Mouse (Mus musculus) G1E (cell line): ENCODE measurements around the gene Zc3h7b. TPM values are rescaled to one million over a fixed set of nuclear protein-coding genes. Genes with fewer than 3 reads are reported as not detected.

Source experiments
- ATAC-seq: 2 replicates; pipeline ENCODE4 v1.8.0; 2016; ENCODE audit warnings: mild to moderate bottlenecking; ENCODE audit not compliant: insufficient number of reproducible peaks, poor library complexity, low FRiP score, severe bottlenecking; ENCODE audit errors: extremely low read depth
- DNase-seq: peaks from one replicate; pipeline ENCODE4 v3.0.0; 2012; ENCODE audit warnings: low spot score
- H3K27me3 ChIP-seq: 2 replicates; pipeline ENCODE4 v1.6.1; 2012; ENCODE audit warnings: mild to moderate bottlenecking, low read length, inconsistent platforms; ENCODE audit not compliant: insufficient read depth
- H3K36me3 ChIP-seq: replicated peaks from 2 replicates; pipeline ENCODE3; 2012; ENCODE audit warnings: mild to moderate bottlenecking, inconsistent platforms
- H3K4me1 ChIP-seq: 2 replicates; pipeline ENCODE4 v1.6.1; 2012; ENCODE audit warnings: low read depth, low read length, inconsistent platforms, mixed read lengths; ENCODE audit not compliant: insufficient read depth
- H3K4me3 ChIP-seq: 2 replicates; pipeline ENCODE4 v1.5.1; 2012; ENCODE audit warnings: low read depth, mild to moderate bottlenecking, inconsistent platforms, low read length, moderate library complexity, mixed read lengths
- H3K9me3 ChIP-seq: replicated peaks from 2 replicates; pipeline ENCODE4 v1.6.1; 2012; ENCODE audit warnings: inconsistent platforms
- CTCF ChIP-seq: IDR thresholded peaks from 2 replicates; pipeline ENCODE4 v1.5.1; 2012; ENCODE audit warnings: low read depth, low read length, inconsistent platforms, mixed read lengths
- GATA1 ChIP-seq: IDR thresholded peaks from 2 replicates; pipeline ENCODE4 v1.6.1; 2012; ENCODE audit warnings: borderline replicate concordance, low read length, inconsistent platforms, mixed read lengths
- GATA2 ChIP-seq: IDR thresholded peaks from 2 replicates; pipeline ENCODE4 v1.6.1; 2012; ENCODE audit warnings: low read depth, low read length, inconsistent platforms, borderline replicate concordance
- POLR2AphosphoS5 ChIP-seq: IDR thresholded peaks from 2 replicates; pipeline ENCODE4 v1.6.1; 2012; ENCODE audit warnings: low read depth, low read length, inconsistent platforms; ENCODE audit not compliant: insufficient replicate concordance
- TAL1 ChIP-seq: conservative IDR thresholded peaks from 2 replicates; pipeline ENCODE4 v1.6.1; 2012; ENCODE audit warnings: low read depth, low read length, inconsistent platforms, mixed read lengths
- polyA plus RNA-seq: library from polyadenylated mRNA; stranded (reverse); fragments of >175 nt; gene quantifications from 2 replicates; pipeline ENCODE4 v1.2.3, GENCODE M21; 2012
- total RNA-seq, 2 experiments: library from RNA; stranded (forward) in 1 of 2; stranded (reverse) in 1 of 2; fragments of 200-1000 nt in 1 of 2; fragments of >200 nt in 1 of 2; fragmentation: Nextera tagmentation in 1 of 2; gene quantifications; 2 replicates each; pipeline ENCODE4 v1.2.3; 2014 to 2017

The Zc3h7b gene
- total and polyA plus RNA-seq, 3 experiments: 14.3 to 66.6 (median 37.5) TPM

- Histone ChIP-seq H3K4me3 (no peak overlapping the region), H3K9me3 (no peaks in the 10 kb centered on the region), H3K27me3 (peaks cover 1% of the 10 kb centered on the region), H3K4me1 (peaks cover 16% of the 10 kb centered on the region), H3K36me3 (peaks cover 55% of the 10 kb centered on the region)
- DNase-seq (no peak), ATAC-seq (no peak)
- TF ChIP-seq GATA1 (no peak), CTCF (no peak)
Measured at GRCm38 (mm10) chr15:81702306-81703093, 42.4 kb upstream of the Zc3h7b start.

- TF ChIP-seq GATA1 (no peak), POLR2AphosphoS5 (no peak), TAL1 (no peak), CTCF (no peak), GATA2 (no peak)
- peaks cover 61% of the 10 kb centered on the region for H3K36me3 ChIP-seq
- H3K9me3 ChIP-seq: no peaks in the 10 kb centered on the region
- no peak overlapping the region for H3K4me3 ChIP-seq
- H3K27me3 ChIP-seq: no peaks in the 10 kb centered on the region
- DNase-seq (no peak), ATAC-seq (no peak)
- peaks cover 16% of the 10 kb centered on the region for H3K4me1 ChIP-seq
Measured at GRCm38 (mm10) chr15:81703094-81703489, 41.8 kb upstream of the Zc3h7b start.

GRCm38 (mm10) chr15:81708991-81709390, 35.9 kb upstream of the Zc3h7b start:
- TF ChIP-seq GATA1: no peak
- no peak for TF ChIP-seq POLR2AphosphoS5
- no peak for TF ChIP-seq CTCF
- no peak for TF ChIP-seq TAL1
- no peak for TF ChIP-seq GATA2
- ATAC-seq (no peak), DNase-seq (no peak)
- H3K27me3 ChIP-seq: no peaks in the 10 kb centered on the region
- peaks cover 19% of the 10 kb centered on the region for H3K4me1 ChIP-seq
- no peak overlapping the region for H3K4me3 ChIP-seq
- H3K9me3 ChIP-seq: no peaks in the 10 kb centered on the region
- H3K36me3 ChIP-seq: peaks cover 97% of the 10 kb centered on the region

- no peak overlapping the region for H3K4me3 ChIP-seq
- DNase-seq (no peak), ATAC-seq (no peak)
- H3K36me3 ChIP-seq: peaks cover 96% of the 10 kb centered on the region
- H3K9me3 ChIP-seq: no peaks in the 10 kb centered on the region
- peaks cover 19% of the 10 kb centered on the region for H3K4me1 ChIP-seq
- TF ChIP-seq TAL1 (no peak), POLR2AphosphoS5 (no peak), GATA2 (no peak), CTCF (no peak), GATA1 (no peak)
- H3K27me3 ChIP-seq: no peaks in the 10 kb centered on the region
Measured at GRCm38 (mm10) chr15:81709686-81710085, 35.2 kb upstream of the Zc3h7b start.

- ATAC-seq: no peak
- no peak for TF ChIP-seq CTCF
- TF ChIP-seq GATA2: no peak
- no peak for TF ChIP-seq TAL1
- no peak for TF ChIP-seq POLR2AphosphoS5
- TF ChIP-seq GATA1: no peak
- H3K9me3 ChIP-seq: no peaks in the 10 kb centered on the region
- DNase-seq: no peak
- peaks cover 15% of the 10 kb centered on the region for H3K4me1 ChIP-seq
- peaks cover 96% of the 10 kb centered on the region for H3K36me3 ChIP-seq
- no peak overlapping the region for H3K4me3 ChIP-seq
- H3K27me3 ChIP-seq: no peaks in the 10 kb centered on the region
Measured at GRCm38 (mm10) chr15:81710801-81711200, 34.1 kb upstream of the Zc3h7b start.

GRCm38 (mm10) chr15:81713742-81714141, 31.1 kb upstream of the Zc3h7b start:
- no peaks in the 10 kb centered on the region for H3K9me3 ChIP-seq
- no peaks in the 10 kb centered on the region; the same call in 1 of the 2 replicates for H3K27me3 ChIP-seq
- peaks cover 98% of the 10 kb centered on the region for H3K36me3 ChIP-seq
- DNase-seq: no peak
- ATAC-seq: no peak
- TF ChIP-seq GATA2: no peak
- TF ChIP-seq POLR2AphosphoS5: no peak
- no peak for TF ChIP-seq CTCF
- no peak for TF ChIP-seq TAL1
- no peak overlapping the region for H3K4me3 ChIP-seq
- peaks cover 18% of the 10 kb centered on the region for H3K4me1 ChIP-seq
